Mouse (Mus musculus) ovary, adult 18-20 months (tissue): ENCODE data around the gene Acot8.

Experiments used
- DNase-seq: peaks from one replicate; pipeline ENCODE4 v3.0.0; 2022; ENCODE audit warnings: low spot score, mixed read lengths

Gene Acot8

DNA sequence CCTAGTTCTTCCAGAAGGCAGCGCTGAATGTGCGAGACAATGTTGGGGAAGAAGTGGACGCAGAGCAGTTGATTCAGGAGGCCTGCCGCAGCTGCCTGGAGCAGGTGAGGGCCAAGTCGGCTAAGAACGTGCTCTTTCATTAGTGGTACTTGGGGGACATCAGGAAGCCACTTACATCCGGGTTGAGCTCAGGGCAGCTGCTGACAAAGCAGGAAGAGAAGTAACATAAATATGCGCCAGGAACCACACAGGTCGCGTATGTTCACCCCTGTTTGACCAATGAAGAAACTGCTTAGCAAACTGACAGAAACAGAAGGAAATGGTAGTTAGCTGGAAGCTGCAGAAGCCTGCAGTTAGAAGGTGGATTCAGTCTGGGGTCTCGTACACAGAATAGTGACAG, 50.6 kb downstream of the Acot8 start:
- no peak for DNase-seq

DNA sequence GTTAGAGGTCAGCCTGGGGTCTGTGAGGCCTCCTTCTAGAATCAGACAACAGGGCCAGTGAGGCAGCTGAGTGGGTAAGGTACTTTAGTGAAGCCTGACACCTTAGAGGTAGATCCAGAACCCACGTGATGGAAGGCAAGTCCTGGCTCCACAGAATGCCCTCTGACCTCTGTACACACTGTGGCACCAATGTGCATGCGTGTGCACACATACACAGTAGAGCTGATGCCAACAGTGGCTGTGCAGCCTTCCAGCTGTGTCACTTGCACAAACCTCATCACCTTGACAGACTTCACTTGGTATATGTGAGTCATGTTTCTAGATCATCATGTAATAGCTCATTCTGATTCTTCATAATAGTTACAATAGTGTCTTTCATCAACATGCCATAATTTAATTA, 52.2 kb downstream of the Acot8 start:
- no peak for DNase-seq

- DNase-seq, result no peak
Measured at GRCm38 (mm10) chr2:164748991-164749390, 55.7 kb downstream of the Acot8 start.

DNA sequence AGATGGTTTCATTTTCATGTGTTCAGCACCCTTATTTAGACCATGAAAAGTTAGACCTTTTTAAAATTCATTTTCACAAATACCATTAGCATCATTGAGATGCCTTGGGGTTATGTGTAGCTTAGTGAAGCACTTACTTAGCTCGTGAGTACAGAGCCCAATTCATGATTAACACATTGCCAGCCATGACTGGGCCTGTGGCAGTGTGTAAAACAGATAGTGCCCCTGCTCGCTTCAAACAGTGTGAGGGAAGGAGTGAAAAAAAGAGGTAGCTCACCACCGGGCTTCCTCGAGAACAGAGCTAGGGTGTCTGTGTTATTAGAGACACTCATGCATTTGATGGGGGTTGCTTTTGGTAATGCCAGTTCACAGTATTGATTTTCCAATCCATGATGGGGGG, 56.5 kb downstream of the Acot8 start:
- DNase-seq, result no peak

GRCm38 (mm10) chr2:164746693-164747092, 58.0 kb downstream of the Acot8 start:
- no peak for DNase-seq

DNA sequence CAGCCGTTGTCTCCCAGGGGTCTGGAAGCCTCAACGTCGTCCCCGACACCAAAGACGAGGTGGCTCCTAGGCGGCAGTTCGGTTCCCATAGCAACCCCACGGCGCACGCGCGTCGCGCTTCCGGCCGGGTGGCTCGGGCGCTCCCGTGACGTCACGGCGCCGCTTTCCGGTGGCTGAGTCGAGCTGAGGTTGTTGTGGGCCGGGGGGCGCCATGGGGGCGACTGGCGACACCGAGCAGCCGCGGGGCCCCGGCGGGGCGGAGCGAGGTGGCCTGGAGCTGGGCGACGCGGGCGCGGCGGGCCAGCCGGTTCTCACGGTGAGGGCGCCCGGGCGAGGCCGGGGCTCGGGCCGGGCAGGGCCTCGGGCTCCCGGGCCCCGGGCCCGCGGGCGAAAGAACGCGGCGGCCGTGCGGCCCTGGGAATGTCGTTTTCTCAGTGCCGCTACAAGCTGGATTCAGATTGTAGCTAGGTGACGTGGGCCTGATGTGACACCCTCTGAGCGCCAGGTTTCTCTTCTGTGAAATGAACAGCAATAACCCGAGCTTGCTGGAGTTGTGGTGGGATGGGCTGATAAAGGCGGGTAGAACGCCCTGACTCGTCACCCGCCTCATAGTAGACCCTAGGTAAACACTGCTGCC, 58.7 kb downstream of the Acot8 start, which contains the start of the genes Wfdc3 and Dnttip1:
Gene Wfdc3, minus strand, starts transcription at position 89 of the 637 bp plus-strand sequence.
Gene Dnttip1, plus strand, starts transcription at position 141 of the 637 bp plus-strand sequence.
- DNase-seq, result peak; percentile 82

DNA sequence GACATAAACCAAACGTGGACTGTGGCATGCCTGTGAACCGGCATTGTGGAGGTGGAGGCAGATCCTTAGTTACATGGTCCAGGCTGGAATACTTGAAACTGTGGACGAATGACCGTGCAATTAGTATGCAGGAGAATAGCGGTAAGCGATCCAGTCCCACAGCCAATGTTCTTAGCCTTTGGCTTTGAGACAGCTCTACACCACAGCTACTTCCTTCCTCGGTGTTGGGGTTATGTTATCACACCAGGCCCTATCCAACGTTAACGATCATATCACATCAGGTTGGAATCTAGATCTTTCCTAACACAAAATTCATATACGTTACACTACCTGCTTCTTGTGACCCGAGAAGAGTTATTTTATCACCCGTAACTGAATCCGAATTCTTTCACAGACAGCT, 59.7 kb downstream of the Acot8 start:
- no peak for DNase-seq
